Mouse (Mus musculus): ENCODE measurements at regions not wholly inside any gene's neighbourhood (a gene's known extent, or its start where the extent isn't known, plus 50 kb on each side); places are given as distances from the start of the nearest gene placed in this dataset.

DNA sequence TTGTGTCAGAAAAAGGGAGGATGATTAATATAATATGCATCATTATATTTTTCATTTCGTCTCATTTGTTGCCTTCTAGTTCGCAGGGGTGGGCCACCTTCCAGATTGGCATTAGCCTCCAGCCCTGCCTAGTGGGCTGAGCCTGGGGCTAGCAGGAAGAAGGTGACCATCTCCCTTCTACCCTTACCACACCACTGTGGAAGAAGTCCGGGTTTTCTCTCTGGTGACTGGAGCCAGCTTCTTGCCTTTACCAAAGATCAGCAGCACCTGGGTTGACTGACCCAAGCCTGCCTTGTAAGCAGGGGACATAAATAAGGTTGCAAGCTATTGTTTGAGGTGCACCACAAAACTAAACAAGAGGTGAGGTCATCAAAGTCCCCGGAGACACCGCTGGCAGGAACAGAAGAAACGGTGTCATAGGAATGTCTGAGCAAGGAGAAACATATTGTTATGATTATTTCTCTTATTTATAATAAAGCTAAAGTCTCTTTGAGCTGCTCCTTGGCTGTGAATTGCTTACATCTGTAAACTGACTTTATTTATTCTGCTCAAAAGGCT, 286.9 kb upstream of the Zfp703 start:
- peak; percentile 48 to 54 for DNase-seq

DNA sequence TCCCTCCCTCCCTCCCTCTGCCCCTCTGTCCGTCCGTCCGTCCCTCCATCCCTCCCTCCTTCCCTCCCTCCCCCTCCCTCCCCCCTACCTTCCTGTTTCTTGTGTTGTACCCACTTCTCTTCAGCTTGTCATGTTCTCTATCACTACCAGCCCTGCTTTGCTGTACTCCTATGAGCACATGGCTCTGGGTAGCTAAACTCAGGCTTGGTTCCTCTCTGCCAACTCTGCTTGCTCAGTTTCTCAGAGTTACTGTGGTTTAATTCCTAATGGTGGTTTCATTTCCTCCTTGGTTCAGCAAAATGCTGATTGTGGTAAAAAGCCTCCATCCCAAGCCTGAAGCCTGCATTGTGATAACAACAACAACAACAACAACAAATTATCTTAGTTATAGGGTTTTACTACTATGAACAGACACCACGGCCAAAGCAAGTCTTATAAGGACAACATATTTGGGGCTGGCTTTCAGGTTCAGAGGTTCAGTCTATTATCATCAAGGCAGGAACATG, 279.5 kb upstream of the Zfp703 start:
- no peak for DNase-seq

DNA sequence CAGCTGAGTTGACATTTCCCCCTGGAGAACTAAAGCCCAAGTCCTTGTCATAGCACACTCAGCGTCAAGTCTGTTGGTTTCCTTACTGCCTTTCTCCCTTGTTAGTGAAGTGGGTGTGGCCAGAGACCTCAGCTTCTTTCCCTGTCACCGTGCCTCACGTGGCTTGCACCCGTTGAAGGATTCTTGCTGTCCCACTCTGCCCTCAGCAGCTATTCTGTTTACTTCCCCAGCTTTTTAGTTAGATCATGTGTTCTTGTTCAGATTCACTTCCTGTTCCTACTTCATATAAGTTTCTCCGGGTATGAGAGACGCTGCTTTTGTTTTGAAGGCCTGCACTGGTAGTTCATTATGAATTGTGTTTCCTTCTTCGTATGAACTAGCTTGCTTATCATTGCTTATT, 278.5 kb upstream of the Zfp703 start:
- DNase-seq, result no peak

DNA sequence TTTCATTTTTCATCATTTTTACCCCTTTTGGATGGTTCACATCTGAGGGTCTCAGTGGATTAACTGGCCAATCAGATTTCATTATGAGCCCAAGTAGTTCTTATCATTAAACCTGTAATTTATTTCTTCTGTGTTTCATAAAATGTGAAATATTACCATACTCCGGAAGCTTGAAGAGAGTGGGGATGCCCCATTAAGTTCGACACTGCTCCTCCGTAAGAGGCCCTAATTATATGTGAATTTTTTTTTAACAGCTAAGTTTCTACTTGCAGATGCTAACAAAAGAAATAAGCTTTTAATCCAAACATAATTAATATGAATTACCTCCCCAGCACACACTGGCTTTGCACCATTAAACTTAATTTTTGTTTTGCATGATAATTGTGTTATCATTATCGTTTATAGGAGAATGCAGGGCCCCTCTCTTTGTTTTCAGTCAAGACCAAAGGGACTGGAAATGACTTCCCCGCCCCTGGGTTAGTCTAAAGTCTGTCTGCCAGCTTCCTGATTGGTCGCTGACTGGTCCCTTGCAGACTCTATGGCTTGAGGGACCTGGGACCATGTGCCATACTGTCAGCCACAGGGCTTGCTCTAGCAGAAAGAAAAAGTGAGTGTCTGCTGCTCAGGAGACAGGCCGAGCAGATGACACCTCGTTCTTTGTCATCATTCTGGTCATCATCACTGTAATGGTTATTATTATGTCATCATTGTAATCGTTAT, 270.9 kb upstream of the Zfp703 start:
- no peak for DNase-seq

DNA sequence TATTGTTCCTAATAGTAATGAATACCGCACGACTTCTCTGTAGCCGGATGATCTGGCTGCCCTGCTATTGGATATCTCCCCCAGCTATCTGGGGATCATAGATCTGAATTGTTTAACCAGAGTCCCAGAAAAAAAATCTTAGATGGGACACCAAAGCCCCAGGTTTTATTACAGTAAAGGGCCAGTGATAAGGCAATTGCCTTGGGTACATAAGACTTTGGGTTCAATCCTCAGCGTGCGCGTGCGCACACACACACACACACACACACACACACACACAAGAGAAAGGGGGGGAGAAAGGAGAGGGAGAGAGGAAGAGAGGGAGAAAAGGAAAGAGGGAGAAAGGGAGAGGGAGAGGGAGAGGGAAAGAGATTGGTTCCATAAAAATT, 270.4 kb upstream of the Zfp703 start:
- no peak for DNase-seq

DNA sequence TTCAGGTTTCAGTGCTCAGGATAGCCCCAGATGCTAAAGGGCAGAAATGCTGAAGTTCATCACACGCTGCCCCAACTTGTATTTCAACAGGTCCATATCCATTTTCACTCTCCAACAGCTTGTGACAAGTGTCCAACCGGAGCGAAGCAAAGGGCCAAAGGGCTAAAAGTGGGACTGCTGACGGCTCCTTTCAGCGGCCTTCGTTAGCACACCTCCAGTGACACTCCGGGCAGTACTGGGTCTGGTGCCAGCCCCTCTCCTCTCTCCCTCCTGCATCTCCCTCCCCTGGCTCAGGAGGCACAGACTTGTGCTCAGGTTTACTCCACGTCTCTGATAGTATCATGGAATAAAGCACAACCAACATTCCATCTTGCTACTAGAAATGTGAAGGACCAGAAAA, 263.3 kb upstream of the Zfp703 start:
- no peak for DNase-seq

DNA sequence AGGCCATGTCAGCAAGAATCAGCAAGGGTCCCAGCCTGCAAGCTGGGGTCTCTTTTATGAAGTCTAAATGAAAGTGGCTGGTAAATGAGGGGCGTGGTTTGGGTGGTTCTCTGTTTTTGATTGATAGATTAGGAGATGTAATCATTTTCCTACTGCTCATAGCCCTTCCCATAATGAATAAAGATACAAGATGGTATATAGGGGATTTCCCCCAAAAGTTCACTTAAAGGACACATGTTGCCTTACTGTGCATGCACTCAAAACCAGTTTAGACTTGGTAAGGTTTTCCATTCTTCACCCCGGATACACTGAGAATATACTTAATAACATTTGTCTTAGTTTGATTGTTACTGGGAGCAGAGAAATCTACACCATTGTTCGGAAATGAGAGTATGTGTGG, 262.4 kb upstream of the Zfp703 start:
- DNase-seq, result no peak

DNA sequence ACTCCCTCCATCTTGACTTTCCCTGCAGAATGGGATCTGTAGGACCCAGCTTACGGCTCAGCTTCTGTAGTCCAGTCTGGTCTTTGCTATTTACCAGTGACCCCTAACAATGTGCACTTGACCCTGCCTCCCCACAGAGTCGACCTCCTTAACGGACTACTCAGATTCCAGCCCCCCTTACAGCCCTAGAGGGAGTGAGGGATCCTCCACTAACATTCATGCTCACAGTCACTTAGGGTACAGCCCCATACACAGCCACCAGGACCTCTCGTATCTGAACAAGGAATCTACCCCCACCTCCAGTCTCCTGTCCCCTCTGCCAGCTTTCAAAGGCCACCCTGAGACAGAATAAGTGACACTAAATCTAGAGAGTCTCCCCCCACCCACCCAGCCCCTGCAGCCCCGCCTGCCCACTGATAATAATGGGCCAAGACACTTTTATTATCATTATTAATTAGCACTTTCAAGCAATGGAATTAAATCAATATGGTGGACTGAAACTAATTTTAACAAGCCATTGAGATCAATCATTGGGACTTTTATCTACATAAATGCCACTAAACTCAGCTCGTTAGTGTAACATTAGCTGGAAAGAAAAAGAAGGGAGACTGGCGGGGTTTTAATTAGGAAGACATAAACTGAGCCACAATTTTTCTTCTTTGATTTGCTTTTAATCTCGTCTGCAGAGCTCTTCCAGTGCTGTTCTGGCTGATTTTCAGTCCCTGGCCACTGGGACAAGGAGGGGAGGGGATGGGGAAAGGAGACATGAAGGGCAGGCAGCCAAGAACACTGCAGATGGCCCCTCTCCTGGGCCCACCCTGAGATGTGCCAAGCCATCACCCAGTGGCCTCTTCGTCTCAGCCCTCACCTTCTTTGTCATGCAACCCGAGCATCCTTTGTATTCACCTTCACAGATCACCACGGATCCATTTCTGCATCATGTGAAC, 258.4 kb upstream of the Zfp703 start:
- DNase-seq, result peak; percentile 21 to 24

DNA sequence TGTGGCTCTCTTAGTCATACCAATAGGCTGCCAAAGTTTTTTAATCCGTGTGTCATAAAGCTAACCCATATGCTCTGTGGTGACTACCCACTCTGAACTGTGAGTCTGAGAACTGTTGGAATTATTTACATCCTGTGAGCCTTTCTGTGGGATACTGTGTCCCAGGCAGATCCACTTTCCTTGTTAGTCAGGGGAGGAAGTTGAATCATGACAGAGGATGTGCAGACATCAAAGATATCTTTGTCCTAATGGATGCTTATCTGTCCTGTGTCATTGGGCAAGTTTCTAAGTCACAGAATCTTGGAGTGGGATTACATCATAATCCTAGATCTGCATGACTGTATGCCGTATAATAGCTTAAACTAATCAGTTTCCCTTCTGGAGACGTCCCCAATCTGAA, 254.4 kb upstream of the Zfp703 start:
- DNase-seq, result peak in 1 of 2 experiments; percentile 33

DNA sequence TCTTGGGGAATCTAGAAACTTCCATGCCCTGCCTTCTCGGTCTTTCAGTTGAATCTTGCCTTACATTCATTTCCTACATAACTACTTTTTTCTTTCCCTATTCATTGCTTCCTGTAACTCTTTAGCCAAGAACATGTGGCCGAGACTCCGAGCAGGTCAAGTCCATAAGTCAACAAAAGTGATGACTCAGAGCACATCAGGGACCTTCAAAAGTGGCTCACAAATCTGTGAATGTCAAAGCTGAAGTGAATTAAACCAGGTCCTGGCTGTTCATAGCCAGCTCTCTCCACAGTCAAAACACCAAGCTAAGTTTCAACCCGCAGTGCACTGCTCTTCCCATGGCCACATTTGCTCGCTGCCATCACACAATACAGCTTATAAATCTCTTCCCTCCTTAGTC, 252.5 kb upstream of the Zfp703 start:
- DNase-seq, result no peak

DNA sequence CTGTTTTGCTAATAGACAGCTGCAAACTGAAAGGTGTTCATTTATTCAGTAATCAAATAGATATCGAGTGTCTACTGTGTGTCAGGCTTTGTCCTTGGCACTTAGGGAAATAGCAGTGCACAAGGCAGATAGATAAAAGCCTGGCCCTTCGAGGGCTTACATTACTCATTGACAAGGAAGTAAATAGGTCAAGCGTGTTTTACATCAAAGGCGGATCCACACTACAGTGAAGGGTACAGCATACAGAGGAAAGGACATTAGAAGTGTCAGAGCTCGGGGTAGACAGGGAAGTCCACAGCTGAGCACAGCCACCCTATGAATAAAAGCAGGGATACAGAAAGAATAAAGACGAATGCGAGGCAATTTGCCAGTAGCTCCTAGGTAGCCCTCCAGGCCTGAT, 251.6 kb upstream of the Zfp703 start:
- DNase-seq, result no peak

DNA sequence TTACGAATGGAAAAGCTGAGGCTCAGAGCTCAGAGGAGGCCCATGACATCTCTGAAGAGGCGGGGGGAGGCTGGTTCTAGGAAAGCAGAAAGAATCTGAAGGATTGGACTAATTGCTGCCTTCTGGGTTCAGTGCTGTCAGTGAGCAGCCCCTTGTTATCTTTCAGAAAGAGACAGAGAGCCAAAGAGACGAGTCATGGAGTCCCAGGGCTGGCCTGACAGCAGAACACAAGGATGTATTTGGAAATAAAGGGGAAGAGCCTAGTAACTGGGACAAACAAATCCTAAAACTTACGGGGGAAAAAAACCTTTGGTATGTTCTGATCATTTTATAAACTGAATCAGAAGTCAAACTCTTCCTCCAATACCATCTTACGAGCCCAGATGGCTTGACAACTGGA, 247.8 kb upstream of the Zfp703 start:
- no peak for DNase-seq

DNA sequence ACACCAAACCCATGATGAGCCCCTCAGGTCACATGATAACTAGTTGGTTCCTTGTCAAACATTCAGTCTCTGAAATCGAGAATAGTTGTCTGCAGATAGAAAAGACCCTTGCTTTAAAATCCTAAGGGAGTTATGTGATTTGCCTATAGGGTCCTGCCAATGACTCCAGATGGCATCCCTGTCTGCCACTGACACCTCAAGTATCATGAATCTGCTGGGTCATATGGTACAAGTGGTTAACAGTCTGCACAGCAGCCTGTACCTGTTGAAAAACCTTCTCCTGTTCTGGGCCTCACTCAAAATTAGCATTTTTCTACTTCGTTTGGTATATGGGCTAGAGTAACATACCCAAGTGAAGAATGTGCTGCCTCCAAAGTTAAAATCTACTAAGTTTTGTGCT, 246.0 kb upstream of the Zfp703 start:
- no peak for DNase-seq

DNA sequence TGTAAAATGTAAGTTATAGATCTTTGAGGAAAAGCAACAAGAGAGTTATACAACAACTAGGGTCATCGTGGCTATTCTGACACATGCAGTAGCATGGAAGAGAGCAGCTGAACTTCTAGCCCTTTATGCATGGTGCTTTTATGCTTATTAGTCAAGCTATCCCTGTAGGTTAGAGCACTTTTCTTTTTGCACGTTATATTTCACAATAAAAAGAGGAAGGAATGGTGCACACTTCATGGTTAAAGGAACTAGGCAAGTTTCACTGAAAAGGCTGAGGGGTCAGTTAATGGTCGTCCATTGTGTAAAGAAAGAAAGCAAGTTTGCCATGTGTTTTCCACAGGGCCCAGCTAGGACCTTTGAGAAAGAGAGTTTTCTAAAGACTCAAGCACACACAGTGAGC, 232.7 kb upstream of the Zfp703 start:
- no peak for DNase-seq

DNA sequence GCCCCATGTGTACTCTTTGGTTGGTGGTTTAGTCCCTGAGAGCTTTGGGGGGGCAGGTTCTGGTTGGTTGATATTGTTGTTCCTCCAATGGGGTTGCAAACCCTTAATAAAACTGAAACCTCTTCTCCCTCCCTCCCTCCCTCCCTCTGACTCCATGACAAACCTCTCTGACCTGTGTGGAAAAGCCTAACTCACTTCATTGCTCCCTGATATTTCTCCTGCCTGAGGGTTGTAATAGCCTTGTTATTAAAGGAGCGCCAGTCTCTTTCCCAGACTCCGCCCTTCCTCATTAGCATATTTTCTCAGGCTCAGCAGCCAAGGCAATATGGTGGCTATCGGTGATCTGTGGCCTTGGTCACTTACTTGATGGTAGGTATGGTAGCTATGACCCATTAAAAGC, 230.3 kb upstream of the Zfp703 start:
- DNase-seq, result no peak

DNA sequence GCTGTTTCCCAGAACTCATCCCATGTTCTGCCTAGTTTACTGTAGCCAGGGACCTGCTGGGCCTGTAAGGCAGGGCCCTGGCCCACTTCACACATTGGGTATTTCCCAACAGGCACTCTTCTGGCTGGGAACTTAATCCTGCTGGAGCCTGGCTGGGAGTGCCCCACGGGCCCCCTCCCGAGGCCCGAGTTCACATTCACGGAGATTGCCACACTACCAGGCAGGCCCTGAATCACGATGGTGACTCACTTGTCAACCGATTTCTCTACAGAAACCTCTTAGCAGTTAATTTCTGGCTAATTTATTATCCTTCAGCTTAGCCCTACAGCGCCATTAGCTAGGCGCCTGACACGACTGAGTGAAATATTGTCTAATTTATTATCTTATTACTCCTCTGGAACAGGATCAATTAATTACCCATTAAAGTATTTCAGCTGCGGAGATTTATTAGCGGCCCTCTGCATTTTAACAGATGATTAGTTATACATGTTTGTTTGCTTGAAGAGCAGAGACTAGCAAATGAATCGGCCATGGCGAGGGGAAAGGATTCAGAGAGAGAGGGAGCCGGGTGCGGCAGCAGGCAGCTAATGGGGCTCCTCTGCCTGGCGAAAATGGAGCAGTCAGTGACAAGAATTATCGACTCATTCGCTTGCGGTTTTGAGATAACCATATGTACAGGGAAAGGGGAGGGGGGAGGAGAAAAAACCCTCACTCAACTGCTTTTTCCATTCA, 229.7 kb upstream of the Zfp703 start:
- peak; percentile 33 to 69 for DNase-seq

DNA sequence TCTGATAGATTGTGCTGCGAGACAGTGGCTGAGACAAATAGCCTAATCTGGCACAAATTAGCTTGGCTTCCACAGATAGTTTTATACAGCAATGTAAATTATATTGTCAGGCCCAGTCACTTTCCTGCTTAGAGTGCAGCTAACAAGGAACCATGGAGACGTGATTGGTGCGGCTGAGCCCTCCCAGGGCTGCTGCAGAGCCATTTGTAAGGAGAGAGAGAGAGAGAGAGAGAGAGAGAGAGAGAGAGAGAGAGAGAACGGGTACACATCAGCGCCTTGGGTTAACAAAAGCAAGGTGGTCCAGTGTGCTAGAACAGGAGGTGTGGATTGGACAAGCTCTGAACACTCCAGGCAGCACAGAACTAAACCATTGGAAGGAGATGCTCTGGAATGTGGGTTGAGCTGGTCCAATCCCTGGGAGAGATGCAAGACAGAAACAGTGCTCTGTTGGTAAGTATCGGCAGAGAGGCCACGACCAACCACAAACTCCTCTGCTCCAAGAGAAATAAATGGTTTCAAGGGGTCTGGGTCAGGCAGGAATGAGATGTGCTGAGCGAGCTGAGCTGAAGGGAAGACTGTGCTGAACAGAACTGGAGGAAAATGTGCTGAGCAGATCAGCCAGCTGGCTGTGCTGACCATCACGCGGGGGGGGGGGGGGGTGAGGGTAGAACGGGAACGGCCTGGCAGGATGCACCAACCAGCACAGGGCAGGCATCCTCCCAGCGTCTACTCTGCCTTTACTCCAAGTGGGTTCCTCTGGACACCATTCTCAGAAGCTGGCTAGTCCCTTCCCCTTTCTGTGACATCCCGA, 228.8 kb upstream of the Zfp703 start:
- peak in 1 of 2 experiments; percentile 62 for DNase-seq

DNA sequence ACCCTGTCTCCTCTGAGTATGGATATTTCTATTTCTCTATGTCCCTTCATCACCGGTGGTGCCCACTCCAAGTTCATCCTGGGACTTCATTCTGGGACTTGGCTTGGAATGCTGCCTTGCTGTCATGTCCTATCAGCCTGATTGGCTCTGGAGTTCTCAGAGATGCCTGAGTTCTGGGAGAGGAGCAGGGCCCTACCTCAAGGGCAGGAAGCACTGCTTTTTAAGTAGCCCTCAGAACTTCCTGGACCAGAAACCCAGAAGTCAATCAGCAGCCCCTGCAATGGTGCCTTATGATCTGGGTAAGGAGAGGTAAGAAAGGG, 228.2 kb upstream of the Zfp703 start:
- peak in 1 of 2 experiments; percentile 81 for DNase-seq

DNA sequence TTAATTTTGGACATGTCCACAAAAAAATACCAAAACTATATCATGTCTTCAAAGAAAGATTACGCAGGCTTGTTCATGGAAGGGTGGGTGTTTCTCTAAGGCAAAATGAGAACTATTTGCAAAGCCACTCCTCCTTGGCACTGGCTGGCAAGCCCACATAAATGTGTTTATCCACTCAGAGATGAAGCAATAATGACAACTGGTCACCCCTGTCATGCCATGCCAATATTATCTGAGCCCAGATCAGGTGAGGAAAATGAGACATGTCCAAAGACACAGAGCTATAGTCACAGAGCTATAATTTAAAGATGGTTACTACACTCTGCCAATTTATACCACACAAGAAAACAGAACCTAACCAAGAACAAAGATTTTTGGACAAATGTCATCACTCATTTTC, 227.0 kb upstream of the Zfp703 start:
- DNase-seq, result no peak

DNA sequence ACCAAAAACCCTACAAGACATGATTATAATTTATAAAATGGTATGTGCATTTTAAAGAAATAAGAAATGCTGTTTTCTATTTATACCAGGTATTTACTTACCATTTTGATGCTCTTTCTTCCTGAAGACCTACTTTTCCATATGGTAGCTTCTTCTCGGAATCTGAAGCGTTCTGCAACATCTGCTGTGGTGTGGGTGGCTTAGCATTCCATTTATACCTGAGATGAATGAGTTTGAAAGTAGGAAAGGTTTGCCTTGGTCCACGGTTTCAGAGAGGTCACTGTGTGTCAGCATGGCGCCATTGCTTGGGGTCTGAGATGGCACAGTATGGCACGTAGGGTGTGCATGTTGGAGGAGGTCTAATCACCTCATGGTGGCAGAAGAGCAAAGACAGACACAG, 225.5 kb upstream of the Zfp703 start:
- no peak for DNase-seq

DNA sequence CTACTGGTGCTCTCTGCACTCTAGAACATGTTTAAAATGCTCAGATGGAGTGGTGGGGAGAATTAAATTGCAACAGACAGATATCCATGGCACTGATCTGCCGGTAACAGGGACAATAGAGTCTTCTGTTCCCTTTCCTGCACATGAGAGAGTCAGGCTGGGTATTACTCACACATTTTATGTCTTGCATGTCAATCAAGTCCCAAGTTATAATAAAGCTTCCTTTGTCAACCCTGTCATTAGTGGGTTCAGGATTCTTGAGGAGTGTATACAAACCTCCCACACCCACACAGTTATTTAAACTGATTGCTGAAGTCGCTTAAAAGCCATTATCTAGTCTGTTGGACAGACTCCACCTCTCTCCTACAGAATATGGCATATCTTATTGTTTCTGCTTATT, 220.7 kb upstream of the Zfp703 start:
- DNase-seq, result no peak

DNA sequence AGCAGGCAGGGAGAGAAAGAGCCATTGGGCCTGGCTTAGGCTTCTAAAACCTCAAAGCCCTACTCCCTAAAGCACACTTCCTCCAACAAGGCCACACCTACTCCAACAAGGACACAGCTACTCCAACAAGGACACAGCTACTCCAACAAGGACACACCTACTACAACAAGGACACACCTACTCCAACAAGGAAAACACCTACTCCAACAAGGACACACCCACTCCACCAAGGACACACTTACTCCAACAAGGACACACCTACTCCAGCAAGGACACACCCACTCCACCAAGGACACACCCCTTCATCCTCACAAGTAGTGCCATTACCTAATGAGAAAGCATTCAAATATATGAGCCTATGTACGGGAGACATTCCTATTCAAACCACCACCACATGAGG, 216.4 kb upstream of the Zfp703 start:
- no peak for DNase-seq
